Mouse (Mus musculus): ENCODE measurements around the gene L2hgdh. TPM values are rescaled to one million over a fixed set of nuclear protein-coding genes. Genes with fewer than 3 reads are reported as not detected.

The L2hgdh gene
- 10.4 and 10.5 TPM in 2 replicates for polyA plus RNA-seq (2015; fragmentation: Nextera tagmentation; extraction: Ambion mirVana)

- ATAC-seq: peak; percentile 91
- no peak for TF ChIP-seq EP300 (IDR thresholded peaks at IDR 0.05; ENCODE audit: low read depth)
- 0 out of 2 replicates have a peak, but pooled peaks have one; percentile 8 for TF ChIP-seq CTCF (IDR thresholded peaks at IDR 0.05; ENCODE audit: low read depth)
- H3K4me2 ChIP-seq (ENCODE audit: low read depth, low read length): peak within 1 kb of the TSS; percentile 96
These were observed at the start of gene L2hgdh, which contains the start of gene Atp5s for GRCm38 (mm10) chr12:69724711-69725460. Gene L2hgdh, minus strand, starts transcription at chr12:69724873. Gene Atp5s, plus strand, starts transcription at chr12:69724950.

DNA sequence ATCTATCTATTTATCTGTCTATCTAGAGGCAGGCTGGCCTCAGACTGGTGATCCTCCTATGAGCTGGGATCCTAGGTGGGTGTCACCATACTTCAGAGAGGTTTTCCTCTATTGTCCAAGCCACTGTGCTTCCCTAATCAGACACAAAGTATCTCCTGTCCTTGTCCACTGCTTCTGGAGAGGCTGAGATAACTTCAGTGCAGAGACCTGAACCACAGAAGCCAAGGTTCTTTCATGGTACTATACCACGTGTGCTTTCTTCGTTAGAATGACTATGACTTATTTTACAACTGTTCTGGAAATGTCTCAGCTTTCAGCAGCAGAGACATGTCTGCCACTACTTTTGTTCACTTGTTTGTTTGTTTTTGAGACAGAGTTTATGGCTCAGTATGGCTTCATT lies 44.2 kb upstream of the L2hgdh start:
- H3K27ac ChIP-seq (ENCODE audit: low read depth): no peak overlapping the region
- no peak overlapping the region for H3K9ac ChIP-seq (replicated peaks)
- H3K9me3 ChIP-seq (ENCODE audit: low read length): no peaks in the 10 kb centered on the region
- H3K27me3 ChIP-seq (ENCODE audit: insufficient read depth, low read length): no peaks in the 10 kb centered on the region
- TF ChIP-seq CTCF (IDR thresholded peaks at IDR 0.05; ENCODE audit: low read depth) (no peak), EP300 (IDR thresholded peaks at IDR 0.05; ENCODE audit: low read depth) (0 out of 2 replicates have a peak, but pooled peaks have one; percentile 13)
- no peak overlapping the region for H3K4me3 ChIP-seq (ENCODE audit: low read depth, low read length)
- H3K36me3 ChIP-seq (replicated peaks; ENCODE audit: insufficient read depth, low read length): no peaks in the 10 kb centered on the region
- 59% methylated on average over 2 of the region's 2 CpGs for WGBS (ENCODE audit: insufficient replicate concordance)
- H3K4me1 ChIP-seq (ENCODE audit: insufficient read depth): peaks cover 14% of the 10 kb centered on the region
- DNase-seq (no peak), ATAC-seq (peak; percentile 16; the same call in 1 of the 2 replicates)
- H3K4me2 ChIP-seq (ENCODE audit: low read depth, low read length): no peak overlapping the region

More at GRCm38 (mm10) chr12:69724711-69725460, at the start of gene L2hgdh, which contains the start of gene Atp5s:
- no peaks in the 10 kb centered on the region for H3K9me3 ChIP-seq (ENCODE audit: low read length)
- H3K27me3 ChIP-seq (ENCODE audit: insufficient read depth, low read length): no peaks in the 10 kb centered on the region
- H3K27ac ChIP-seq (ENCODE audit: low read depth): peak within 1 kb of the TSS; percentile 99
- under 1% methylated on average over 59 of the region's 60 CpGs for WGBS (ENCODE audit: insufficient replicate concordance)
- peak within 1 kb of the TSS; percentile 68 for H3K4me3 ChIP-seq (ENCODE audit: low read depth, low read length)
- H3K4me1 ChIP-seq (ENCODE audit: insufficient read depth): peaks cover 15% of the 10 kb centered on the region
- H3K36me3 ChIP-seq (replicated peaks; ENCODE audit: insufficient read depth, low read length): 0 out of 2 replicates have a peak, but pooled peaks cover 5% of the 10 kb centered on the region
- DNase-seq: peak; percentile 99
- H3K9ac ChIP-seq (replicated peaks): peak within 1 kb of the TSS; percentile 81

DNA sequence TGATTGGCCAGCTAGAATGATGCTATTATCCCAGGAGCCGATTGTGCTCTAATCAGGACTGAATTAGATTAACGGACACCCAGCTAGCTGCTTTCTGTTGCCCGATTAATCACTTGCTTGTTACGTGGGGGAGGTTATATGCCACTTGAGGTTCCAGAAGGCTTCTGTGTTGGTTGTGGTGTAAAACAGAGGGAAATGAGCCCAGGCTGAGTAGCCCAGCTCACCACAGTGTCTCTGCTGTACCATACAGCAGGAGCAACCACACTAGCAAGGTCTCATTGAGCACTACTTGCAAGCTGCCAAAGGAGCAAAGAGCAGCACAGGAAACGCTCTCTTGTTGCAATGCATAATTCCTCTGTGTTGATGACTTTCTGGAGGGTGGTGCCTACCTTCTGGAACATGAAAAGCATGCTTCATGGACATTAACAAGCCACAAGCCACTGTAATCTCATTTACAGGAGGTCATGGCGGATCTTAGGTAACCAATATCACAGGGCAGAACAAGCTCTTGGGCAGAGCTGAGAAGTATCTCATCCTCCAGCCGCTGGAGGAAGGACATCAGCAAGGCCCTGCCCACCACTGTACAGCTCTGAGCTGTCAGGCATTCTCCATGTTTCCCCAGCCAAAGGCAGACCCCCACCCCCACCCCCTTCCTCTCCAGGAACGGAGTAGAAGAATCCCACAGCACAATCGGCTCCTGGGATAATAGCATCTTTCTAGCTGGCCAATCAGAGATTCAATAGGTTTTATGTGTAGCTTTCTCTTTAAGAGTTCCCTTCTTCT lies 43.0 kb upstream of the L2hgdh start:
- H3K9me3 ChIP-seq (ENCODE audit: low read length): no peaks in the 10 kb centered on the region
- peaks cover 14% of the 10 kb centered on the region for H3K4me1 ChIP-seq (ENCODE audit: insufficient read depth)
- H3K27me3 ChIP-seq (ENCODE audit: insufficient read depth, low read length): no peaks in the 10 kb centered on the region
- no peak for TF ChIP-seq CTCF (IDR thresholded peaks at IDR 0.05; ENCODE audit: low read depth)
- no peak for TF ChIP-seq EP300 (IDR thresholded peaks at IDR 0.05; ENCODE audit: low read depth)
- H3K9ac ChIP-seq (replicated peaks): no peak overlapping the region
- no peak overlapping the region for H3K4me3 ChIP-seq (ENCODE audit: low read depth, low read length)
- no peak overlapping the region for H3K27ac ChIP-seq (ENCODE audit: low read depth)
- 0 out of 2 replicates have a peak, but pooled peaks have one; percentile 15 for ATAC-seq
- WGBS (ENCODE audit: insufficient replicate concordance): 63% methylated on average over 9 of the region's 9 CpGs
- H3K36me3 ChIP-seq (replicated peaks; ENCODE audit: insufficient read depth, low read length): no peaks in the 10 kb centered on the region
- no peak overlapping the region for H3K4me2 ChIP-seq (ENCODE audit: low read depth, low read length)
- DNase-seq: no peak

GRCm38 (mm10) chr12:69766185-69766904 lies 41.7 kb upstream of the L2hgdh start:
- DNase-seq (peak; percentile 53), ATAC-seq (peak; percentile 59)
- Histone ChIP-seq H3K27ac (ENCODE audit: low read depth) (no peak overlapping the region), H3K9me3 (ENCODE audit: low read length) (no peaks in the 10 kb centered on the region), H3K4me3 (ENCODE audit: low read depth, low read length) (no peak overlapping the region), H3K36me3 (replicated peaks; ENCODE audit: insufficient read depth, low read length) (no peaks in the 10 kb centered on the region), H3K4me1 (ENCODE audit: insufficient read depth) (peaks cover 14% of the 10 kb centered on the region), H3K9ac (replicated peaks) (no peak overlapping the region), H3K27me3 (ENCODE audit: insufficient read depth, low read length) (no peaks in the 10 kb centered on the region), H3K4me2 (ENCODE audit: low read depth, low read length) (no peak overlapping the region)
- 67% methylated on average over 10 of the region's 10 CpGs for WGBS (ENCODE audit: insufficient replicate concordance)
- TF ChIP-seq CTCF (IDR thresholded peaks at IDR 0.05; ENCODE audit: low read depth) (no peak), EP300 (IDR thresholded peaks at IDR 0.05; ENCODE audit: low read depth) (peak; percentile 31; the same call in 1 of the 2 replicates)

DNA sequence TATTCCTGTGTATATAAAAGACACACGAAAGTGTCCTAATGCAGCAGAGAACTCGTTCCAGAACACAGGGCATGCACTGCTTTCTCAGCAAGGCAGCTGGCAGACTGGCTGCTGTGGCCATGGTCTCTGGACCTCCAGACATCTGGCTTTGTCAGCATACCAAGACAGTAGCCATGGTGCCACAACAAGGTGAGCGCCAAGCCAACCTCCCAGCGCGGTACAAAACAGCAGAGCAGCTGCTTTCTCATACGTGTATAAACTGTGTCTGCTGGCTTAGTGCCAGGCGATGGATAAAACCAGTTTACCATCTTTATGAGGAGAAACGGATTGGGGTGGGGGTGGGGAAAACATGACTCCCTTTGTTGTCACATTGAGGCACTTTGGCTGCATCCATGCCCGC lies 40.9 kb upstream of the L2hgdh start:
- Histone ChIP-seq H3K9ac (replicated peaks) (no peak overlapping the region), H3K4me3 (ENCODE audit: low read depth, low read length) (no peak overlapping the region), H3K4me2 (ENCODE audit: low read depth, low read length) (no peak overlapping the region), H3K27me3 (ENCODE audit: insufficient read depth, low read length) (no peaks in the 10 kb centered on the region), H3K4me1 (ENCODE audit: insufficient read depth) (peaks cover 14% of the 10 kb centered on the region), H3K27ac (ENCODE audit: low read depth) (no peak overlapping the region), H3K9me3 (ENCODE audit: low read length) (no peaks in the 10 kb centered on the region), H3K36me3 (replicated peaks; ENCODE audit: insufficient read depth, low read length) (no peaks in the 10 kb centered on the region)
- ATAC-seq: no peak
- TF ChIP-seq CTCF (IDR thresholded peaks at IDR 0.05; ENCODE audit: low read depth) (no peak), EP300 (IDR thresholded peaks at IDR 0.05; ENCODE audit: low read depth) (no peak)
- 75% methylated on average over 9 of the region's 9 CpGs for WGBS (ENCODE audit: insufficient replicate concordance)
- DNase-seq: no peak

Measured in liver, postnatal 0 days (tissue).